In the genomic region with DNA sequence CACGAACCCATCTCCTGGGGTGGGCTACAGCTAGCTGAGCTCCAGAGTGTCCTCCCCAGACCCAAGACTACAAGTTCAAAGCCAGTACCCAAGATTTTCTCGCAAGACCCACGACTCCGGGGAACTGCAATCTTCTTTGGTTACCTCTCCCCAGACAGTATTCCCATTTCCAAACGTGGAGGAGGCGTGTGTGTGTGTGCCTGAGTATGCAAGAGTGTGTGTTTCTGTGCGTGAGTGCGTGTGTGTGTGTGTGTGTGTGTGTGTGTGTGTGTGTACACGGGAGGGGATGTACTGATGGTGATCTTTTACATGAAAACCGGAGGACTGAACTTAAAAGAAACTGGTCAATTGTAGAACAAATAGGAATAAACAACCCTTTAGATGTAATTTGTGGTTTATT, we compare ENCODE assay signal across 9 mouse cellular contexts. TPM values are rescaled to one million over a fixed set of nuclear protein-coding genes. Genes with fewer than 3 reads are reported as not detected.
DNase-seq lines count a peak whose midpoint lies in the region; ATAC-seq and TF ChIP-seq lines count a peak whose summit lies in the region.
"Had no signal": no experiment of that assay in that cellular context is flagged by ENCODE, and none has a peak within 500 bp of the region (broad histone marks: within the 10 kb centered on the region; RNA-seq: fewer than 3 reads in every experiment).

No protein-coding gene starts in this region.

- H3K4me1 ChIP-seq in cerebellum, adult 2 months (ENCODE audit: control insufficient read depth, insufficient read depth, low read length): peaks cover 7% of the 10 kb centered on the region
- peaks cover 3% of the 10 kb centered on the region; the same call in 1 of the 2 replicates for H3K4me1 ChIP-seq in limb, embryonic 13.5 days
- H3K4me1 ChIP-seq in stomach, embryonic 16.5 days (ENCODE audit: control insufficient read depth, insufficient read depth, low read length): no peaks in the 10 kb centered on the region; the same call in 1 of the 2 replicates

- H3K27ac ChIP-seq in cerebellum, adult 2 months (ENCODE audit: insufficient read depth, low read length): no peak overlapping the region
- H3K27ac ChIP-seq in limb, embryonic 13.5 days: no peak overlapping the region
- no peak overlapping the region for H3K27ac ChIP-seq in stomach, embryonic 16.5 days (ENCODE audit: low read length)

- no peaks in the 10 kb centered on the region for H3K36me3 ChIP-seq in limb, embryonic 13.5 days
- no peaks in the 10 kb centered on the region for H3K36me3 ChIP-seq in stomach, embryonic 16.5 days (ENCODE audit: control insufficient read depth, insufficient read depth, low read length)

- H3K27me3 ChIP-seq in cerebellum, adult 2 months (ENCODE audit: control insufficient read depth, insufficient read depth, low read length): no peaks in the 10 kb centered on the region
- H3K27me3 ChIP-seq in limb, embryonic 13.5 days: peaks cover 90% of the 10 kb centered on the region
- peaks cover 60% of the 10 kb centered on the region for H3K27me3 ChIP-seq in stomach, embryonic 16.5 days (ENCODE audit: control insufficient read depth, insufficient read depth, low read length)

- H3K4me2 ChIP-seq in limb, embryonic 13.5 days (replicated peaks): peak overlapping the region; percentile 70
- peak overlapping the region; percentile 55; the same call in 1 of the 2 replicates for H3K4me2 ChIP-seq in stomach, embryonic 16.5 days (ENCODE audit: low read depth, low read length)

- peak overlapping the region; percentile 92 for H3K4me3 ChIP-seq in cerebellum, adult 2 months (replicated peaks; ENCODE audit: insufficient read depth, low read depth, low read length)
- H3K4me3 ChIP-seq in limb, embryonic 13.5 days: peak overlapping the region; percentile 45; the same call in 1 of the 2 replicates
- H3K4me3 ChIP-seq in stomach, embryonic 16.5 days (replicated peaks; ENCODE audit: low read length): peak overlapping the region; percentile 37
- H3K4me3 ChIP-seq: myocyte had no signal

- ATAC-seq in cerebellum, adult (ENCODE audit: insufficient number of reproducible peaks, low FRiP score, low TSS enrichment): no peak
- ATAC-seq in limb, embryonic 13.5 days (ENCODE audit: low FRiP score, low read depth): no peak
- ATAC-seq in stomach, embryonic 16.5 days (ENCODE audit: insufficient read depth, low FRiP score): no peak

- no peak overlapping the region for H3K9ac ChIP-seq in limb, embryonic 13.5 days
- no peak overlapping the region for H3K9ac ChIP-seq in stomach, embryonic 16.5 days (ENCODE audit: low read length)

- no peak for TF ChIP-seq POLR2A in cerebellum, adult 2 months (IDR thresholded peaks at IDR 0.05; ENCODE audit: borderline replicate concordance, insufficient read depth, low read length)

- DNase-seq in cerebellum, adult 2 months: peak; percentile 23 to 37
- DNase-seq in right cerebral cortex, adult 2 months (ENCODE audit: low spot score in 2 of 2): peak; percentile 50 to 55
- DNase-seq in right cerebral cortex, adult 18-20 months: no peak
- DNase-seq in adrenal gland, postnatal 14 days: no peak
- no peak for DNase-seq in c-Kit-positive CD71-positive TER-119-positive erythroid progenitor cells, embryonic 14.5 days (ENCODE audit: low spot score)

- WGBS in cerebellum, adult 2 months: 14% methylated on average over 10 of the region's 10 CpGs
- WGBS in limb, embryonic 13.5 days: 9% methylated on average over 10 of the region's 10 CpGs
- 10% methylated on average over 10 of the region's 10 CpGs for WGBS in stomach, embryonic 16.5 days

- no peak for TF ChIP-seq CTCF in cerebellum, adult 2 months (IDR thresholded peaks at IDR 0.05; ENCODE audit: borderline replicate concordance, insufficient read depth, low read depth, low read length)

- H3K9me3 ChIP-seq in limb, embryonic 13.5 days: no peaks in the 10 kb centered on the region
- no peaks in the 10 kb centered on the region for H3K9me3 ChIP-seq in stomach, embryonic 16.5 days (replicated peaks; ENCODE audit: control insufficient read depth, low read length)

RNA-seq across cellular contexts. Expression of a gene that starts 0.4 kb away (rescaled TPM):
- polyA plus RNA-seq in cerebellum, adult 2 months (2012; rRNA removed): 13.4 and 13.7 TPM in 2 replicates
- polyA plus RNA-seq in limb, embryonic 13.5 days (2015; fragmentation: Nextera tagmentation; extraction: Ambion mirVana): 0.14 and 0.19 TPM in 2 replicates
- 0.27 and 0.32 TPM in 2 replicates for polyA plus RNA-seq in stomach, embryonic 16.5 days (2015; fragmentation: Nextera tagmentation; extraction: Ambion mirVana)
- 0.59 and 1.6 TPM in 2 replicates for total RNA-seq in adrenal gland, postnatal 14 days (2021)
- polyA plus RNA-seq: myocyte had no signal

RNA-seq across cellular contexts. Expression of a gene that starts 16.5 kb away (rescaled TPM):
- 0.57 and 0.80 TPM in 2 replicates for polyA plus RNA-seq in cerebellum, adult 2 months (2012; rRNA removed)
- polyA plus RNA-seq in limb, embryonic 13.5 days (2015; fragmentation: Nextera tagmentation; extraction: Ambion mirVana): not detected in 2 replicates
- polyA plus RNA-seq in stomach, embryonic 16.5 days (2015; fragmentation: Nextera tagmentation; extraction: Ambion mirVana): not detected in 2 replicates
- total RNA-seq in adrenal gland, postnatal 14 days (2021): not detected in 2 replicates
- polyA plus RNA-seq: myocyte had no signal

Comparison
In these comparisons a context has a peak if more than half of its experiments do, and no peak if none do; other contexts are left out.
1. DNase-seq: peak in cerebellum, adult 2 months (2 of 2) and right cerebral cortex, adult 2 months (2 of 2); none in right cerebral cortex, adult 18-20 months (single experiment), adrenal gland, postnatal 14 days (single experiment) and c-Kit-positive CD71-positive TER-119-positive erythroid progenitor cells, embryonic 14.5 days (single experiment).
2. H3K4me3 ChIP-seq: peak in every context shown above with its lines; median percentile 92 in cerebellum, adult 2 months; 45 in limb, embryonic 13.5 days; 37 in stomach, embryonic 16.5 days.
3. RNA of a gene that starts 0.4 kb away (polyA plus RNA-seq): 13.4 to 13.7 TPM in cerebellum, adult 2 months; 0.27 to 0.32 TPM in stomach, embryonic 16.5 days and 0.14 to 0.19 TPM in limb, embryonic 13.5 days; every median in the first group is over 10 times any median in the second.